Mouse (Mus musculus): ENCODE measurements around the gene Tmem116. TPM values are rescaled to one million over a fixed set of nuclear protein-coding genes. Genes with fewer than 3 reads are reported as not detected.

Tmem116 gene
- polyA plus RNA-seq, 2 experiments, result 0.46 to 0.57 TPM

- no peak overlapping the region for H3K4me3 ChIP-seq (ENCODE audit: insufficient read depth in 1 of 2, low read depth in 2 of 2, low read length in 2 of 2)
- no peak for TF ChIP-seq EP300 (IDR thresholded peaks at IDR 0.05; ENCODE audit: low read depth)
- TF ChIP-seq CTCF (IDR thresholded peaks at IDR 0.05; ENCODE audit: low read depth), result no peak
- H3K27ac ChIP-seq, result no peak overlapping the region
- H3K9ac ChIP-seq (replicated peaks), result no peak overlapping the region
- peaks cover 70% of the 10 kb centered on the region for H3K36me3 ChIP-seq (replicated peaks; ENCODE audit: control insufficient read depth, insufficient read depth, low read depth)
- WGBS (ENCODE audit: insufficient replicate concordance), result 87% methylated on average over 14 of the region's 14 CpGs
- H3K4me1 ChIP-seq (replicated peaks; ENCODE audit: control insufficient read depth in 2 of 2, insufficient read depth in 2 of 2, low read length in 1 of 2), result no peaks in the 10 kb centered on the region
- H3K9me3 ChIP-seq (ENCODE audit: control insufficient read depth, low read length), result no peaks in the 10 kb centered on the region
- DNase-seq (ENCODE audit: low read depth in 3 of 3, low spot score in 3 of 3) (no peak), ATAC-seq (ENCODE audit: insufficient read depth) (no peak)
- no peak overlapping the region for H3K4me2 ChIP-seq (ENCODE audit: low read depth)
- no peaks in the 10 kb centered on the region for H3K27me3 ChIP-seq (ENCODE audit: control insufficient read depth, insufficient read depth, low read length)
Measured at GRCm38 (mm10) chr5:121525774-121526450, 74.2 kb downstream of the Tmem116 start.

GRCm38 (mm10) chr5:121526526-121526925 is 74.8 kb downstream of the Tmem116 start:
- Histone ChIP-seq H3K36me3 (replicated peaks; ENCODE audit: control insufficient read depth, insufficient read depth, low read depth) (peaks cover 73% of the 10 kb centered on the region), H3K27ac (no peak overlapping the region), H3K4me3 (ENCODE audit: insufficient read depth in 1 of 2, low read depth in 2 of 2, low read length in 2 of 2) (no peak overlapping the region), H3K9me3 (ENCODE audit: control insufficient read depth, low read length) (no peaks in the 10 kb centered on the region), H3K9ac (replicated peaks) (no peak overlapping the region), H3K4me2 (ENCODE audit: low read depth) (no peak overlapping the region), H3K4me1 (replicated peaks; ENCODE audit: control insufficient read depth in 2 of 2, insufficient read depth in 2 of 2, low read length in 1 of 2) (no peaks in the 10 kb centered on the region), H3K27me3 (ENCODE audit: control insufficient read depth, insufficient read depth, low read length) (no peaks in the 10 kb centered on the region)
- ATAC-seq (ENCODE audit: insufficient read depth) (no peak), DNase-seq (ENCODE audit: low read depth in 3 of 3, low spot score in 3 of 3) (no peak)
- 85% methylated on average over 7 of the region's 7 CpGs for WGBS (ENCODE audit: insufficient replicate concordance)
- TF ChIP-seq CTCF (IDR thresholded peaks at IDR 0.05; ENCODE audit: low read depth) (no peak), EP300 (IDR thresholded peaks at IDR 0.05; ENCODE audit: low read depth) (no peak)

GRCm38 (mm10) chr5:121526961-121527360 is 75.3 kb downstream of the Tmem116 start:
- no peak overlapping the region for H3K27ac ChIP-seq
- no peaks in the 10 kb centered on the region for H3K9me3 ChIP-seq (ENCODE audit: control insufficient read depth, low read length)
- 85% methylated on average over 8 of the region's 8 CpGs for WGBS (ENCODE audit: insufficient replicate concordance)
- DNase-seq (ENCODE audit: low read depth in 3 of 3, low spot score in 3 of 3), result no peak
- H3K27me3 ChIP-seq (ENCODE audit: control insufficient read depth, insufficient read depth, low read length), result no peaks in the 10 kb centered on the region
- TF ChIP-seq CTCF (IDR thresholded peaks at IDR 0.05; ENCODE audit: low read depth) (no peak), EP300 (IDR thresholded peaks at IDR 0.05; ENCODE audit: low read depth) (no peak)
- no peak overlapping the region for H3K9ac ChIP-seq (replicated peaks)
- no peak overlapping the region for H3K4me2 ChIP-seq (ENCODE audit: low read depth)
- H3K4me1 ChIP-seq (replicated peaks; ENCODE audit: control insufficient read depth in 2 of 2, insufficient read depth in 2 of 2, low read length in 1 of 2), result no peaks in the 10 kb centered on the region
- no peak overlapping the region for H3K4me3 ChIP-seq (ENCODE audit: insufficient read depth in 1 of 2, low read depth in 2 of 2, low read length in 2 of 2)
- ATAC-seq (ENCODE audit: insufficient read depth), result no peak
- H3K36me3 ChIP-seq (replicated peaks; ENCODE audit: control insufficient read depth, insufficient read depth, low read depth), result peaks cover 76% of the 10 kb centered on the region

- no peaks in the 10 kb centered on the region for H3K9me3 ChIP-seq (ENCODE audit: control insufficient read depth, low read length)
- 72% methylated on average over 5 of the region's 5 CpGs for WGBS (ENCODE audit: insufficient replicate concordance)
- no peak overlapping the region for H3K4me2 ChIP-seq (ENCODE audit: low read depth)
- peaks cover 18 to 19% of the 10 kb centered on the region in 2 experiments for H3K4me1 ChIP-seq (replicated peaks; ENCODE audit: control insufficient read depth in 2 of 2, insufficient read depth in 2 of 2, low read length in 1 of 2)
- no peak overlapping the region for H3K9ac ChIP-seq (replicated peaks)
- ATAC-seq (ENCODE audit: insufficient read depth), result no peak; the same call in 1 of the 2 replicates
- H3K4me3 ChIP-seq (ENCODE audit: insufficient read depth in 1 of 2, low read depth in 2 of 2, low read length in 2 of 2), result no peak overlapping the region
- no peaks in the 10 kb centered on the region for H3K27me3 ChIP-seq (ENCODE audit: control insufficient read depth, insufficient read depth, low read length)
- DNase-seq (ENCODE audit: low read depth in 3 of 3, low spot score in 3 of 3), result no peak
- H3K36me3 ChIP-seq (replicated peaks; ENCODE audit: control insufficient read depth, insufficient read depth, low read depth), result peaks cover 60% of the 10 kb centered on the region
- TF ChIP-seq CTCF (IDR thresholded peaks at IDR 0.05; ENCODE audit: low read depth) (peak; percentile 81), EP300 (IDR thresholded peaks at IDR 0.05; ENCODE audit: low read depth) (no peak)
- H3K27ac ChIP-seq, result no peak overlapping the region; the same call in 1 of the 2 replicates
Measured at GRCm38 (mm10) chr5:121534521-121534920, 82.8 kb downstream of the Tmem116 start.

- DNase-seq (ENCODE audit: low read depth in 3 of 3, low spot score in 3 of 3) (peak; percentile 52 to 68 (median 60)), ATAC-seq (ENCODE audit: insufficient read depth) (peak; percentile 93)
- Histone ChIP-seq H3K9me3 (ENCODE audit: control insufficient read depth, low read length) (no peaks in the 10 kb centered on the region), H3K4me3 (ENCODE audit: insufficient read depth in 1 of 2, low read depth in 2 of 2, low read length in 2 of 2) (peak overlapping the region in 1 of 2 experiments; percentile 4; a peak in 1 of 4 replicates), H3K9ac (replicated peaks) (peak overlapping the region; percentile 50; the same call in 1 of the 2 replicates), H3K27ac (peak overlapping the region; percentile 64), H3K36me3 (replicated peaks; ENCODE audit: control insufficient read depth, insufficient read depth, low read depth) (peaks cover 57% of the 10 kb centered on the region), H3K27me3 (ENCODE audit: control insufficient read depth, insufficient read depth, low read length) (no peaks in the 10 kb centered on the region), H3K4me2 (ENCODE audit: low read depth) (peak overlapping the region; percentile 64), H3K4me1 (replicated peaks; ENCODE audit: control insufficient read depth in 2 of 2, insufficient read depth in 2 of 2, low read length in 1 of 2) (peaks cover 18 to 19% of the 10 kb centered on the region in 2 experiments)
- 21% methylated on average over 3 of the region's 3 CpGs for WGBS (ENCODE audit: insufficient replicate concordance)
- TF ChIP-seq CTCF (IDR thresholded peaks at IDR 0.05; ENCODE audit: low read depth) (no peak), EP300 (IDR thresholded peaks at IDR 0.05; ENCODE audit: low read depth) (peak; percentile 61)
Measured at GRCm38 (mm10) chr5:121535116-121535515, 83.4 kb downstream of the Tmem116 start.
